Mouse (Mus musculus): Measurements from ENCODE around the gene Vgll4.

Vgll4 gene

DNA sequence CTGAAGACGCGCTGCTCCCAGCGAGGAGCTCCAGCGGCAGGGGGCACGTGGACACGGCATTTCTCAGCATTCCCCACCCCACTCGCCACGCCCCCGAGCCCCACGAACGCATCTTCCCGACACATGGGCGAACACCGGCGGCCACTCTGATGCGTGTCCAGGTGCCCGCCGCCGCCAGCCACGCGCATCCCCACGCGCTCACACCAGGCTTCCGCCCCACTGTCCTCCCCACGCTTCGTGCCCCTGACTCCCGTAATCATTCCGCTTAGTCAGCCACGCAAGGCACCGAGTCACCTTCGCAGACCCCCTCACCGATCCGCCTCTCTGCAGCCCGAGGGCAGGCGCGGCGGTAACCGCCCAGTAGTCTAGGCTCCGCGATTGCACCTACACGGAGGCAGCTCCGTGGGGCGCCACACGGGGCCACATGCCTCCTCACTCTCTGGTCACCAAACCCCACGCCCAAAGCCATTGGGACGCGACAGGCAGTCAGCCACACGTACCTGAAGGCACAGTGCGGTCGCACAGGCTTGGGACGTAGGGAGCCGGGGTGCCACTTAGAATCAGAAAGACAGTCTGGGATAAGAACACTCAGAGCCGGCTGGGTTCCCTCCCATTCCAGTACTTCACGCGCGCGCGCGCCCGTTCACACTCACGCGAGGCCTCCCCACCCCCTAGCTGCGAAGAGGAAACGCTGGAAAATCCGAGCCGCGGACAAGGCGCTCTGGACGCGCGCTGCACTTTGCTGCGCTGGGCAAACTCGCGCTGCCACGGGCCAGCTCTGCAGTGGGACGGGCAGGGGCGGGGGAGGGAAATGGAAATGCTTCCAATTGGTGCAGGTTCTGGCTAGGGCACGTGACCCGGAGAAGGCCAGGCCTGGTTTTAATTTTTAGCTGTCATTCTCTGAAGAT is at the start of gene Vgll4:
TSS of gene Vgll4 (minus strand) at position 782 of the 908 bp plus-strand sequence.
- DNase-seq (ENCODE audit: extremely low spot score, low read depth, low spot score), result no peak

- no peak for DNase-seq (ENCODE audit: extremely low spot score, low read depth, low spot score)
Measured at GRCm38 (mm10) chr6:115015461-115015860, 45.7 kb upstream of the Vgll4 start.

- DNase-seq (ENCODE audit: extremely low spot score, low read depth, low spot score), result no peak
Measured at GRCm38 (mm10) chr6:115013574-115013973, 43.8 kb upstream of the Vgll4 start.

GRCm38 (mm10) chr6:115011792-115012191 is 42.0 kb upstream of the Vgll4 start:
- no peak for DNase-seq (ENCODE audit: extremely low spot score, low read depth, low spot score)

DNA sequence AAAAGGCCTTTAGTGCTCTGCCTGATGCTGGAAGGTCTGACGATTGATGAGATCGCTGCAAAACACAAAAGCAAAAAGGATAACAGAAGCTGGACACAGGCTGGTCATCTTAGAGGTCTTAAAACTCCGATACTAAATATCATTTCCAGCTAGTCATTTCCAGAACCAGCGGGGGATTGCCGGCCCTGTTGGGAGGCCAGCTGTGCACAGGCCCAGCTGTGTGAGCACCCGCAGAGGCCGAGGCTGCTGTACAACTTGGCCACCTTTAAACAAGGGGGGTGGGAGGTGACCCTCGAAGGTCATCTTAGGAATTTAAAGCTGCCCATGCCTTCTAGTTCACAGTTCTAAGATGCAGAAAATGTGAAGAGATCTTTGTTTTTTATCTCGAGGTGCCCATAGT is 41.0 kb upstream of the Vgll4 start:
- no peak for DNase-seq (ENCODE audit: extremely low spot score, low read depth, low spot score)

DNA sequence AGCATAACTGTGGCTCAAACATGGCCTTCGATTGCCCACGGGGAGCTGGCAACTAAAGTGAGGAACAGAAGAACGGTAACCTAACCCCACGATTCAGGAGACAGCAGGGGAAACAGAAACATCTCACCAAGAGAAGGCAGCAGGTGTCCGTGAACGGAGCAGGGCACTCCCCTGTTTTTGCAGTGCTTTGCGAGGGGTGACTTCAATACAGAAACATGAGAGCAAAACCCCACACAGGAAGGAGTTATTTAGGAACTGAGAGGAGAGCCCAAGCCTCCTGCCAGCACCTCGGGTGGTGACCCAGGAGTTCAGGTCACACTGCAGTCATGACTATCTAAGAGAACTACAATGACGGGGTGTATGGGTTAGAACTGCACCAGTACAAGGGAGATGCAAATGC is 40.5 kb upstream of the Vgll4 start:
- DNase-seq (ENCODE audit: extremely low spot score, low read depth, low spot score), result no peak

GRCm38 (mm10) chr6:115007728-115008127 is 37.9 kb upstream of the Vgll4 start:
- peak; percentile 46 for DNase-seq (ENCODE audit: extremely low spot score, low read depth, low spot score)

- DNase-seq (ENCODE audit: extremely low spot score, low read depth, low spot score), result no peak
Measured at GRCm38 (mm10) chr6:115006948-115007347, 37.2 kb upstream of the Vgll4 start.

- no peak for DNase-seq (ENCODE audit: extremely low spot score, low read depth, low spot score)
Measured at GRCm38 (mm10) chr6:115006065-115006464, 36.3 kb upstream of the Vgll4 start.

- DNase-seq (ENCODE audit: extremely low spot score, low read depth, low spot score), result no peak
Measured at GRCm38 (mm10) chr6:115005351-115005890, 35.6 kb upstream of the Vgll4 start.

DNA sequence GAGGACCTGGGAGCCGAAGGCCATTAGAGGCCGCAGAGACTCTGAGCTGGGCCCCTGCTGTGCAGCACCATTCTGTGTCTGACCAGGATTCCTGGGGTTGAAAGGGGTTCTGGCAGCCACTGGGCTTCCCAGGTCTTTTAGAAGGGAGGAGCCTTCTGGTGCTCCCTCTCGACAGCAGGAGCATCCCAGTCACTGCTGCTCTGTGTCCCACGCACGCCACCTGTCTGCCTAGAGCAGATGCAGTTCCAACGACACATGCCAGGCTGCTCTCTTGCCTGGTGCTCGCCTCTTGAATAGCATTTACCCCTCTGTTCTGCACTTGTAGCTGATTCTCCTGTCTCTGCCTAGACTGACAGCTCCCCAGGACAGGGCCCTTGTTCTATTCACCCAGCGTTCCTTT is 34.8 kb upstream of the Vgll4 start:
- DNase-seq (ENCODE audit: extremely low spot score, low read depth, low spot score), result no peak

DNA sequence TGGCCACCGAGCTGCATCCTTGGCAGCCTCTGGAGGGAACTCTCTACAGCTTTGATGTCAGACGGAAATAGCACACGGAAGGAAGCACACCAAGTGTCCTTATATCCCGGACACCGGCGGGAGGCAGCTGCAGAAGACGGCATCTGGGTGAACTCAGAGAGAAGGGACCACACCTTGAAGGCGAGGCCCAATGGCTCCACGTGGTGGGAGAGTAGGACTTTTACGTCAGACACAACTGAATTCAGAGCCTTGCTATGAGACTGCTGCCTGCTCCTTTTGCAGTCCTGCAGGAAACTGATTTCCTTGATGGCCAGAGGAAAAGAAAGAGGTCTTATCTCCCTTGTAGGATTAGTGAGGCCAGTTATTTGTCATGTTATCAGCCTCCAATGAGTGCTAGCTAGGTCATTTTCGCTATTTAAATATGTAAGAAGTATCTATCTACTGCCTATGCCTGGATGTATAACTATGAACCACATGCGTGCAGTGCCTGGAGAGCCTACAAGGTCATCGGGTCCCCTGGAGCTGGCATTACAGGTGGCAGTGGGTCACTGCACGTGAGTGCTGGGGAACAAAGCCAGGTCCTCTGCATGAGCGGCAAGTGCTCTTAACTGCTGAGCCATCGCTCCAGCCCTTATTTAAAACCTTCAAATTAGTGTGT is 28.7 kb upstream of the Vgll4 start:
- no peak for DNase-seq (ENCODE audit: extremely low spot score, low read depth, low spot score)

DNA sequence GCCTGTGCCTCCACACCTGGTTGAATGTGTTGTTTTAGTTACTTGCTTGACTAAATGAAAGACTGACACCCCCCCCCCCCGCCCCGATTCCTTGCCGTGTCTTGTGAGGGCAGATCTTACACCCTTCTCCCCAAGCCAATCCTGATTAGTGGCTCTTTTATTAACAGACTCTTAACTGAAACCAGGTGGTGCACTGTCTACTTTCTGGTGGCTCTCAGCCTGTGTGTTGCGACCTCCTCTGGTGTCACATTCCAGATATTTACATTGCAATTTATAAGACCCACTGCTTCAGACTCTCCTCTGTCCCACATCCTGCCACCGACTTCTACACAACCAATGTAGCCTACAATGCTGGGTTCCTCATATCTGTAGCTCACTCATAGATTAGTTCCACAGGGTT is 27.7 kb upstream of the Vgll4 start:
- peak; percentile 49 for DNase-seq (ENCODE audit: extremely low spot score, low read depth, low spot score)

- no peak for DNase-seq (ENCODE audit: extremely low spot score, low read depth, low spot score)
Measured at GRCm38 (mm10) chr6:114996910-114997309, 27.1 kb upstream of the Vgll4 start.

- DNase-seq (ENCODE audit: extremely low spot score, low read depth, low spot score), result no peak
Measured at GRCm38 (mm10) chr6:114994079-114994478, 24.3 kb upstream of the Vgll4 start.

- no peak for DNase-seq (ENCODE audit: extremely low spot score, low read depth, low spot score)
Measured at GRCm38 (mm10) chr6:114993659-114994058, 23.9 kb upstream of the Vgll4 start.

DNA sequence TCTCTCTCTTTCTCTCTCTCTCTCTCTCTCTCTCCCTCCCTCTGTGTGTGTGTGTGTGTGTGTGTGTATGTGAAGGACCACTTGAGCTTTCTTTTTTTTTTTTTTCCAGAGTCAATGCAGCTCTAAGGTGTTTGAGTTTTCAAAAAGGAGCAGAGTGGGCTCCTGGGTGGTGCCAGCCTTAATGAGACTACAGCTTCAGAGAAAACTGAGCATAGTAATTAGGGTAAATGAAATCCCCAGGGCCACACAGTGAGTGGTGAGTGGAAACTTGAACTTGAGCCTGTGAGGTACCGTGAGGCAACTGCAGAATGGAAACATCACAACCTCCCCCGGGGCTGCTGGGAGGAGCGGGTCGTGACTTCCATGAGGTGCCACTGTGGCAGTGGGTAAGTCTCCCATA is 22.1 kb upstream of the Vgll4 start:
- DNase-seq (ENCODE audit: extremely low spot score, low read depth, low spot score), result no peak

GRCm38 (mm10) chr6:114988619-114988980 is 18.8 kb upstream of the Vgll4 start:
- no peak for DNase-seq (ENCODE audit: extremely low spot score, low read depth, low spot score)

- no peak for DNase-seq (ENCODE audit: extremely low spot score, low read depth, low spot score)
Measured at GRCm38 (mm10) chr6:114987966-114988618, 18.3 kb upstream of the Vgll4 start.

GRCm38 (mm10) chr6:114982671-114983070 is 12.9 kb upstream of the Vgll4 start:
- no peak for DNase-seq (ENCODE audit: extremely low spot score, low read depth, low spot score)

DNA sequence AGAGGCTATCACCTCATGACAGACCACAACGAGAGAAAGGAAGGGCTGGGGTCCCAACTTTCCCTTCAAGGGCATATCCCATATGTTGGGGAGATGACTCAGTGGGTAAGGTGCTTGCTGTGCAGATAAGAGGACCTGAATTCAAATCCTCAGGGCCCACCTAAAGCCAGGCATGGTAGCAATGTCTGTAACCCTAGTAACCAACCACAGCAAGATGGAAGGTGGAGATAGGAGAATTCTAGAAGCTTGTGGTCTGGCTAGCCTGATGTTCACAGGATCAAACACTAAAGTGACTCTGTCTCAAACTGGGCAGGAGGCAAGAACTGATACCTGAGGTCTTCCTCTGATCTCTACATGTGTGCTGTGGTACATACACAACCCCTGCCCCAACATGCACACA is 9.9 kb upstream of the Vgll4 start:
- DNase-seq (ENCODE audit: extremely low spot score, low read depth, low spot score), result no peak
